Mouse (Mus musculus) G1E (cell line): Measurements from ENCODE around the gene Rptor. TPM values are rescaled to one million over a fixed set of nuclear protein-coding genes. Genes with fewer than 3 reads are reported as not detected.

Source experiments
- ATAC-seq: 2 replicates; pipeline ENCODE4 v1.8.0; 2016; ENCODE audit warnings: mild to moderate bottlenecking; ENCODE audit not compliant: insufficient number of reproducible peaks, poor library complexity, low FRiP score, severe bottlenecking; ENCODE audit errors: extremely low read depth
- DNase-seq: peaks from one replicate; pipeline ENCODE4 v3.0.0; 2012; ENCODE audit warnings: low spot score
- H3K27me3 ChIP-seq: 2 replicates; pipeline ENCODE4 v1.6.1; 2012; ENCODE audit warnings: mild to moderate bottlenecking, low read length, inconsistent platforms; ENCODE audit not compliant: insufficient read depth
- H3K36me3 ChIP-seq: replicated peaks from 2 replicates; pipeline ENCODE3; 2012; ENCODE audit warnings: mild to moderate bottlenecking, inconsistent platforms
- H3K4me1 ChIP-seq: 2 replicates; pipeline ENCODE4 v1.6.1; 2012; ENCODE audit warnings: low read depth, low read length, inconsistent platforms, mixed read lengths; ENCODE audit not compliant: insufficient read depth
- H3K4me3 ChIP-seq: 2 replicates; pipeline ENCODE4 v1.5.1; 2012; ENCODE audit warnings: low read depth, mild to moderate bottlenecking, inconsistent platforms, low read length, moderate library complexity, mixed read lengths
- H3K9me3 ChIP-seq: replicated peaks from 2 replicates; pipeline ENCODE4 v1.6.1; 2012; ENCODE audit warnings: inconsistent platforms
- CTCF ChIP-seq: IDR thresholded peaks from 2 replicates; pipeline ENCODE4 v1.5.1; 2012; ENCODE audit warnings: low read depth, low read length, inconsistent platforms, mixed read lengths
- GATA1 ChIP-seq: IDR thresholded peaks from 2 replicates; pipeline ENCODE4 v1.6.1; 2012; ENCODE audit warnings: borderline replicate concordance, low read length, inconsistent platforms, mixed read lengths
- GATA2 ChIP-seq: IDR thresholded peaks from 2 replicates; pipeline ENCODE4 v1.6.1; 2012; ENCODE audit warnings: low read depth, low read length, inconsistent platforms, borderline replicate concordance
- POLR2AphosphoS5 ChIP-seq: IDR thresholded peaks from 2 replicates; pipeline ENCODE4 v1.6.1; 2012; ENCODE audit warnings: low read depth, low read length, inconsistent platforms; ENCODE audit not compliant: insufficient replicate concordance
- TAL1 ChIP-seq: conservative IDR thresholded peaks from 2 replicates; pipeline ENCODE4 v1.6.1; 2012; ENCODE audit warnings: low read depth, low read length, inconsistent platforms, mixed read lengths
- polyA plus RNA-seq: library from polyadenylated mRNA; stranded (reverse); fragments of >175 nt; gene quantifications from 2 replicates; pipeline ENCODE4 v1.2.3, GENCODE M21; 2012
- total RNA-seq, 2 experiments: library from RNA; stranded (forward) in 1 of 2; stranded (reverse) in 1 of 2; fragments of 200-1000 nt in 1 of 2; fragments of >200 nt in 1 of 2; fragmentation: Nextera tagmentation in 1 of 2; gene quantifications; 2 replicates each; pipeline ENCODE4 v1.2.3; 2014 to 2017

Rptor gene
- total and polyA plus RNA-seq, 3 experiments, result 17.9 to 51.9 (median 46.5) TPM

- no peak for ATAC-seq
- Histone ChIP-seq H3K4me1 (no peaks in the 10 kb centered on the region), H3K4me3 (no peak overlapping the region), H3K9me3 (no peaks in the 10 kb centered on the region), H3K36me3 (no peaks in the 10 kb centered on the region), H3K27me3 (peaks cover 41% of the 10 kb centered on the region)
- no peak for TF ChIP-seq GATA1
- TF ChIP-seq GATA2, result no peak
- TF ChIP-seq CTCF, result no peak
- no peak for TF ChIP-seq TAL1
- TF ChIP-seq POLR2AphosphoS5, result no peak
- no peak for DNase-seq
Observed at GRCm38 (mm10) chr11:119576855-119577254, 25.9 kb upstream of the Rptor start.

DNA sequence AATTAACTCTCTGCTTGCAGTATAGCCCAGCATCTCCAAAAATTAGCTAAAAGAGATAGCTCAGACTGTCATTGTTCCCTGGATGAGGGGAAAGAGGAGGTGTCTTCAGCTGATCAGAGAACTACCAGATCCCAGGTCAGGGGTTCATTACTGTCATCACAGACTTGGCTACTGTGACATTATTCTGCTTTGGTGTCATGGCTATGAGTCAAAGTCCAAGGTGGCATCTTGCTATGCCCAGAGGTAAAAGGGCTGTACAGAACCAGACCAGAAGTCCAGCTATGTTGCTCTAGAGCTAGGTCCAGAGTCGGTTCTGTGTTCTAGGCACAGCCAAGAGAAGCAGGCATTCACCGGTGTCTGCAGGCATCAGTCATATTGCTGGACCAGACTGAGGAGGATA is 25.0 kb upstream of the Rptor start:
- no peak for TF ChIP-seq TAL1
- no peak for TF ChIP-seq CTCF
- TF ChIP-seq GATA2, result no peak
- no peak for TF ChIP-seq POLR2AphosphoS5
- no peak for TF ChIP-seq GATA1
- ATAC-seq (no peak), DNase-seq (no peak)
- Histone ChIP-seq H3K9me3 (no peaks in the 10 kb centered on the region), H3K27me3 (peaks cover 37% of the 10 kb centered on the region), H3K36me3 (no peaks in the 10 kb centered on the region), H3K4me1 (no peaks in the 10 kb centered on the region), H3K4me3 (no peak overlapping the region)

DNA sequence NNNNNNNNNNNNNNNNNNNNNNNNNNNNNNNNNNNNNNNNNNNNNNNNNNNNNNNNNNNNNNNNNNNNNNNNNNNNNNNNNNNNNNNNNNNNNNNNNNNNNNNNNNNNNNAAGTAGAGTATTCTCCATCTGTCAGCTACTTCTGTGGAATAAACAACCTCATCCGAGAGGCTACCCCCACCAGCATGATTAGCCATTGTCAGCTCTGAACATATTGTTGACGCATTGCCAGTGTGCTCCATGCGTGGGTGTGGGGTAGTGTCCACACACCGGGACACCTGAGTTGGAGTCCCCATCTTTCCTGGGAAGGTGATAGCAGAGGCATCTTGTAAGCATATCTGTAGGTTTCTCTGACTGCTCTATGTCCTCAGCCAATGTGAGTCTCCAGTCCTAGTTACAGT is 16.2 kb upstream of the Rptor start:
- H3K4me1 ChIP-seq, result peaks cover 30% of the 10 kb centered on the region
- DNase-seq, result no peak
- no peak overlapping the region for H3K4me3 ChIP-seq
- H3K36me3 ChIP-seq, result no peaks in the 10 kb centered on the region
- H3K27me3 ChIP-seq, result peaks cover 63% of the 10 kb centered on the region
- peaks cover 2% of the 10 kb centered on the region for H3K9me3 ChIP-seq
- no peak for ATAC-seq
- TF ChIP-seq POLR2AphosphoS5 (no peak), GATA1 (no peak), TAL1 (no peak), GATA2 (no peak), CTCF (no peak)

DNA sequence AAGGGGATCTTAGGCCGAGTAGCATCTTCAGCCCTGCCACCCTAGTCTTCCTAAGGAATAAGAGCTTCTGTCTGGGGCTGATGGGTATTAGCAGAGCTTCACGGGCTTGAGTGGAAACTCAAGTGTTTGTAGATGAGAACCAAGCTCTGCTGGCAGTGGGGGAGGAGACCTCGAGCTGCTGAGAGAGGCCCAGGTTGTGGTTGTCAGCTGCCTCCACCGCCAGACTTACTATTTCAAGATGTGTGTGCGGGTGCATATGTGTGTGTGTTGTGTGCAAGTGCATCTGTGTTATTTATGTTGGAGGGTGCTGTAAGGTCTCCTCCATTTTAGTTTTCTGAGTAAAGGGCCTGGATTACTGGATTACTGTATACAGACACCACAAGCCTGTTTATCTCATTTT is 15.6 kb upstream of the Rptor start:
- Histone ChIP-seq H3K27me3 (peaks cover 67% of the 10 kb centered on the region), H3K4me3 (no peak overlapping the region), H3K9me3 (peaks cover 2% of the 10 kb centered on the region), H3K36me3 (no peaks in the 10 kb centered on the region), H3K4me1 (peaks cover 30% of the 10 kb centered on the region)
- TF ChIP-seq CTCF, result no peak
- TF ChIP-seq GATA1, result no peak
- TF ChIP-seq TAL1, result no peak
- ATAC-seq (no peak), DNase-seq (no peak)

- Histone ChIP-seq H3K4me1 (peaks cover 30% of the 10 kb centered on the region), H3K4me3 (no peak overlapping the region), H3K27me3 (peaks cover 79% of the 10 kb centered on the region), H3K36me3 (no peaks in the 10 kb centered on the region), H3K9me3 (peaks cover 2% of the 10 kb centered on the region)
- ATAC-seq (peak; percentile 75), DNase-seq (peak; percentile 21)
- no peak for TF ChIP-seq GATA1
- TF ChIP-seq CTCF, result no peak
- no peak for TF ChIP-seq TAL1
- TF ChIP-seq GATA2, result no peak
- no peak for TF ChIP-seq POLR2AphosphoS5
Observed at GRCm38 (mm10) chr11:119589242-119589641, 13.5 kb upstream of the Rptor start.

GRCm38 (mm10) chr11:119593966-119594365 is 8.7 kb upstream of the Rptor start:
- H3K36me3 ChIP-seq, result no peaks in the 10 kb centered on the region
- no peak for TF ChIP-seq POLR2AphosphoS5
- H3K27me3 ChIP-seq, result peaks cover 70% of the 10 kb centered on the region
- ATAC-seq, result no peak
- DNase-seq, result no peak
- no peak overlapping the region for H3K4me3 ChIP-seq
- H3K9me3 ChIP-seq, result peaks cover 2% of the 10 kb centered on the region
- peaks cover 16% of the 10 kb centered on the region for H3K4me1 ChIP-seq

- H3K36me3 ChIP-seq, result no peaks in the 10 kb centered on the region
- TF ChIP-seq POLR2AphosphoS5 (no peak), GATA1 (no peak), GATA2 (no peak), CTCF (no peak), TAL1 (no peak)
- H3K4me3 ChIP-seq, result no peak overlapping the region
- DNase-seq (no peak), ATAC-seq (no peak)
- peaks cover 3% of the 10 kb centered on the region; the same call in 1 of the 2 replicates for H3K4me1 ChIP-seq
- H3K27me3 ChIP-seq, result peaks cover 37% of the 10 kb centered on the region
- H3K9me3 ChIP-seq, result 0 out of 2 replicates have a peak, but pooled peaks cover 5% of the 10 kb centered on the region
Observed at GRCm38 (mm10) chr11:119598856-119599255, 3.8 kb upstream of the Rptor start.
